Comparison of ENCODE assay signal across 23 mouse cellular contexts in the genomic region with DNA sequence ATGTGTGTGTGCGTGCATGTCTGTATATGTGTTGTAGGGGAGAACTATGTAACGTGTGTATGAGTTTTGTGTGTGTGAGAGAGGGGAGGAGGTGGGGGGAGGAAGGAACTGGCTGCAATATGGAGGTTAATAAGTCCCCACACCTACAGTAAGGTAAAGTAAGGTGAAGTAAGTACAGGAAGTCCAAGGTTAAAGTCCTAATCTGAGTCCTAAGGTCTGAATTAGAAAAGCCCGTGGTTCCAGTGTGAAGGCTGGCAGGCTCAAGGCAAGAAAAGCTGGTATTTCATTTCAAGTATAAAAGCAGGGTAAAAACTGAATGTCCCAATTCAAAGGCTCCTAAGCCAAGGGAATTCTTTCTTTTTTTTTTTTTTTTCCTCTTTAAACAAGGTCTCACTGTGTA. TPM values are rescaled to one million over a fixed set of nuclear protein-coding genes. Genes with fewer than 3 reads are reported as not detected.
"Had no signal": no experiment of that assay in that cellular context is flagged by ENCODE, and none has a peak within 500 bp of the region (broad histone marks: within the 10 kb centered on the region; RNA-seq: fewer than 3 reads in every experiment).

No protein-coding gene starts in this region.

- H3K27me3 ChIP-seq: intestine, embryonic 15.5 days; limb, embryonic 12.5 days; limb, embryonic 15.5 days; megakaryocyte, embryonic 14.5 days; midbrain, embryonic 13.5 days; neural tube, embryonic 13.5 days had no signal

- DNase-seq: layer of hippocampus, postnatal 36 days; left cerebral cortex, postnatal 4 days; liver, postnatal 0 days; lung, embryonic 14.5 days; lung, postnatal 36 days; retina, postnatal 1 day; thymus, adult 18-20 months; thymus, postnatal 36 days had no signal

- H3K27ac ChIP-seq: intestine, embryonic 15.5 days; layer of hippocampus, adult 2 months; left cerebral cortex, adult 2 months; limb, embryonic 12.5 days; limb, embryonic 15.5 days; liver, embryonic 14.5 days; midbrain, embryonic 10.5 days; midbrain, embryonic 13.5 days; neural tube, embryonic 13.5 days had no signal

- H3K9ac ChIP-seq: intestine, embryonic 15.5 days; limb, embryonic 12.5 days; limb, embryonic 15.5 days; liver, embryonic 14.5 days; liver, postnatal 0 days; lung, embryonic 14.5 days; midbrain, embryonic 13.5 days; neural tube, embryonic 13.5 days had no signal

- H3K36me3 ChIP-seq: intestine, embryonic 15.5 days; limb, embryonic 12.5 days; limb, embryonic 15.5 days; midbrain, embryonic 10.5 days; midbrain, embryonic 13.5 days; neural tube, embryonic 13.5 days had no signal

- H3K4me3 ChIP-seq: intestine, embryonic 15.5 days; layer of hippocampus, adult 2 months; left cerebral cortex, adult 2 months; limb, embryonic 12.5 days; limb, embryonic 15.5 days; megakaryocyte, embryonic 14.5 days; midbrain, embryonic 10.5 days; midbrain, embryonic 13.5 days; myocyte; neural tube, embryonic 13.5 days had no signal

- ATAC-seq: hindbrain, embryonic 16.5 days; intestine, embryonic 15.5 days; liver, postnatal 0 days; lung, postnatal 0 days; midbrain, embryonic 13.5 days; midbrain, embryonic 16.5 days had no signal

- H3K4me1 ChIP-seq: intestine, embryonic 15.5 days; limb, embryonic 12.5 days; limb, embryonic 15.5 days; megakaryocyte, embryonic 14.5 days; midbrain, embryonic 10.5 days; midbrain, embryonic 13.5 days; neural tube, embryonic 13.5 days had no signal

- H3K4me2 ChIP-seq: intestine, embryonic 15.5 days; limb, embryonic 12.5 days; limb, embryonic 15.5 days; liver, embryonic 11.5 days; lung, embryonic 14.5 days; midbrain, embryonic 13.5 days; neural tube, embryonic 13.5 days had no signal

- H3K9me3 ChIP-seq: intestine, embryonic 15.5 days; limb, embryonic 12.5 days; limb, embryonic 15.5 days; megakaryocyte, embryonic 14.5 days; midbrain, embryonic 10.5 days; midbrain, embryonic 13.5 days; neural tube, embryonic 13.5 days had no signal

RNA-seq across cellular contexts. Expression of a gene that starts 36.7 kb away (rescaled TPM):
- polyA plus RNA-seq: myocyte had no signal
